In genomic region chr1:73962668-73963371, GRCm38 (mm10) we compare ENCODE assay signal across 8 mouse cellular contexts.
DNase-seq lines count a peak whose midpoint lies in the region; ATAC-seq and TF ChIP-seq lines count a peak whose summit lies in the region.

No protein-coding gene starts in this region.

- no peak for ATAC-seq in megakaryocyte, adult 5-6 weeks (ENCODE audit: poor library complexity, severe bottlenecking)
- ATAC-seq in embryonic facial prominence, embryonic 13.5 days (ENCODE audit: insufficient number of reproducible peaks, insufficient read depth, low FRiP score, low TSS enrichment, low read depth): peak; percentile 77
- peak; percentile 84 for ATAC-seq in heart, embryonic 11.5 days (replicated peaks; ENCODE audit: insufficient number of reproducible peaks, low FRiP score, low TSS enrichment)
- ATAC-seq in liver, postnatal 0 days: peak; percentile 66
- peak; percentile 81 for ATAC-seq in neural tube, embryonic 15.5 days (ENCODE audit: low FRiP score)

- peaks cover 51% of the 10 kb centered on the region for H3K36me3 ChIP-seq in megakaryocyte, embryonic 14.5 days (replicated peaks; ENCODE audit: low read length)
- H3K36me3 ChIP-seq in embryonic facial prominence, embryonic 13.5 days: peaks cover 20% of the 10 kb centered on the region
- no peaks in the 10 kb centered on the region for H3K36me3 ChIP-seq in heart, embryonic 11.5 days (ENCODE audit: control insufficient read depth, insufficient read depth, low read length)
- peaks cover 10% of the 10 kb centered on the region; the same call in 1 of the 2 replicates for H3K36me3 ChIP-seq in liver, postnatal 0 days (replicated peaks; ENCODE audit: insufficient read depth, low read length)
- no peaks in the 10 kb centered on the region for H3K36me3 ChIP-seq in neural tube, embryonic 15.5 days

- H3K27me3 ChIP-seq in megakaryocyte, embryonic 14.5 days (replicated peaks): peaks cover 44% of the 10 kb centered on the region
- no peaks in the 10 kb centered on the region for H3K27me3 ChIP-seq in embryonic facial prominence, embryonic 13.5 days
- H3K27me3 ChIP-seq in heart, embryonic 11.5 days (ENCODE audit: control insufficient read depth, insufficient read depth, low read length): no peaks in the 10 kb centered on the region
- H3K27me3 ChIP-seq in liver, postnatal 0 days (ENCODE audit: insufficient read depth, low read length): no peaks in the 10 kb centered on the region
- H3K27me3 ChIP-seq in neural tube, embryonic 15.5 days (replicated peaks): no peaks in the 10 kb centered on the region

- TF ChIP-seq CTCF in liver, postnatal 0 days (IDR thresholded peaks at IDR 0.05; ENCODE audit: low read depth): peak; percentile 34

- H3K4me2 ChIP-seq in embryonic facial prominence, embryonic 13.5 days: peak overlapping the region; percentile 37
- peak overlapping the region; percentile 73 for H3K4me2 ChIP-seq in heart, embryonic 11.5 days
- no peak overlapping the region for H3K4me2 ChIP-seq in liver, postnatal 0 days (ENCODE audit: low read depth, low read length)
- H3K4me2 ChIP-seq in neural tube, embryonic 15.5 days: peak overlapping the region; percentile 43

- H3K27ac ChIP-seq in embryonic facial prominence, embryonic 13.5 days: peak overlapping the region; percentile 90
- H3K27ac ChIP-seq in heart, embryonic 11.5 days (ENCODE audit: low read depth, low read length): peak overlapping the region; percentile 96
- peak overlapping the region; percentile 51; the same call in 1 of the 2 replicates for H3K27ac ChIP-seq in liver, postnatal 0 days (ENCODE audit: low read depth)
- H3K27ac ChIP-seq in neural tube, embryonic 15.5 days (replicated peaks): peak overlapping the region; percentile 84

- no peak for TF ChIP-seq EP300 in liver, postnatal 0 days (IDR thresholded peaks at IDR 0.05; ENCODE audit: low read depth)

- peak overlapping the region; percentile 58; the same call in 1 of the 2 replicates for H3K9ac ChIP-seq in embryonic facial prominence, embryonic 13.5 days
- peak overlapping the region; percentile 81 for H3K9ac ChIP-seq in heart, embryonic 11.5 days (ENCODE audit: low read depth, low read length)
- no peak overlapping the region; the same call in 1 of the 2 replicates for H3K9ac ChIP-seq in liver, postnatal 0 days (replicated peaks)
- no peak overlapping the region; the same call in 1 of the 2 replicates for H3K9ac ChIP-seq in neural tube, embryonic 15.5 days (replicated peaks)

- peaks cover 46% of the 10 kb centered on the region for H3K4me1 ChIP-seq in megakaryocyte, embryonic 14.5 days
- peaks cover 43% of the 10 kb centered on the region for H3K4me1 ChIP-seq in embryonic facial prominence, embryonic 13.5 days
- H3K4me1 ChIP-seq in heart, embryonic 11.5 days (ENCODE audit: control insufficient read depth, insufficient read depth, low read length): peaks cover 73% of the 10 kb centered on the region
- 0 out of 2 replicates have a peak, but pooled peaks cover 2% of the 10 kb centered on the region for H3K4me1 ChIP-seq in liver, postnatal 0 days (ENCODE audit: insufficient read depth)
- H3K4me1 ChIP-seq in neural tube, embryonic 15.5 days: peaks cover 48% of the 10 kb centered on the region

- no peaks in the 10 kb centered on the region for H3K9me3 ChIP-seq in megakaryocyte, embryonic 14.5 days
- H3K9me3 ChIP-seq in embryonic facial prominence, embryonic 13.5 days: no peaks in the 10 kb centered on the region
- no peaks in the 10 kb centered on the region for H3K9me3 ChIP-seq in heart, embryonic 11.5 days (replicated peaks; ENCODE audit: control insufficient read depth, low read length)
- H3K9me3 ChIP-seq in liver, postnatal 0 days (ENCODE audit: low read length): no peaks in the 10 kb centered on the region
- H3K9me3 ChIP-seq in neural tube, embryonic 15.5 days (replicated peaks): no peaks in the 10 kb centered on the region

- H3K4me3 ChIP-seq in megakaryocyte, embryonic 14.5 days (replicated peaks): peak overlapping the region; percentile 24
- H3K4me3 ChIP-seq in embryonic facial prominence, embryonic 13.5 days: no peak overlapping the region
- H3K4me3 ChIP-seq in heart, embryonic 11.5 days (ENCODE audit: low read depth, low read length): peak overlapping the region; percentile 50
- no peak overlapping the region for H3K4me3 ChIP-seq in liver, postnatal 0 days (ENCODE audit: low read depth, low read length)
- peak overlapping the region; percentile 11 for H3K4me3 ChIP-seq in neural tube, embryonic 15.5 days (replicated peaks)

- WGBS in embryonic facial prominence, embryonic 13.5 days: 12% methylated on average over 12 of the region's 12 CpGs
- whole genome bisulfite sequencing in heart, embryonic 11.5 days (ENCODE audit: insufficient replicate concordance): 2% methylated on average over 12 of the region's 12 CpGs
- WGBS in liver, postnatal 0 days (ENCODE audit: insufficient replicate concordance): 40% methylated on average over 11 of the region's 12 CpGs
- 12% methylated on average over 12 of the region's 12 CpGs for WGBS in neural tube, embryonic 15.5 days

- DNase-seq in kidney, adult 9 months: peak; percentile 86
- peak; percentile 49 for DNase-seq in liver, postnatal 0 days
- DNase-seq in frontal cortex, postnatal 25 days (ENCODE audit: low spot score in 2 of 2): no peak

Comparison
In these comparisons a context has a peak if more than half of its experiments do, and no peak if none do; other contexts are left out.
1. H3K4me3 ChIP-seq: peak in megakaryocyte, embryonic 14.5 days (single experiment), heart, embryonic 11.5 days (single experiment) and neural tube, embryonic 15.5 days (single experiment); none in embryonic facial prominence, embryonic 13.5 days (single experiment) and liver, postnatal 0 days (single experiment).
2. H3K9ac ChIP-seq: peak in embryonic facial prominence, embryonic 13.5 days (single experiment) and heart, embryonic 11.5 days (single experiment); none in liver, postnatal 0 days (single experiment) and neural tube, embryonic 15.5 days (single experiment).
3. DNase-seq: peak in kidney, adult 9 months (single experiment) and liver, postnatal 0 days (single experiment); none in frontal cortex, postnatal 25 days (0 of 2).
4. Peak in every context shown above with its lines, with median percentiles within 50 percentile points of each other: H3K27ac ChIP-seq.